Mouse (Mus musculus) E14TG2a.4 (cell line): Measurements from ENCODE around the gene Ext2.

Source experiments
- CTCF ChIP-seq: conservative IDR thresholded peaks from 2 replicates; pipeline ENCODE4 v1.5.1; 2014; ENCODE audit warnings: low read length
- NANOG ChIP-seq: IDR thresholded peaks from 2 replicates; pipeline ENCODE4 v1.6.1; 2014; ENCODE audit warnings: borderline replicate concordance, low read length, mixed read lengths

GRCm38 (mm10) chr2:93644234-93644633, 178.1 kb downstream of the Ext2 start:
- TF ChIP-seq CTCF (no peak), NANOG (no peak)
